Mouse (Mus musculus) lung, postnatal 0 days (tissue): Measurements from ENCODE around the gene Nsun7. TPM values are rescaled to one million over a fixed set of nuclear protein-coding genes. Genes with fewer than 3 reads are reported as not detected.

Source experiments
- ATAC-seq: fragments of 200-750 bp; cut with Nextera tagmentation; 2 replicates; pipeline ENCODE4 v1.8.0; 2017; ENCODE audit warnings: moderate library complexity
- DNase-seq: peaks from one replicate; pipeline ENCODE4 v3.0.0-alpha.2; 2016; ENCODE audit warnings: low spot score
- H3K27ac ChIP-seq: fragments of 300-500 bp; sonication (generic); 2 replicates; pipeline ENCODE4 v1.5.1; 2014; ENCODE audit warnings: antibody characterized with exemption, mild to moderate bottlenecking, low read length, mixed read lengths
- H3K27me3 ChIP-seq: fragments of 300-500 bp; sonication (generic); replicated peaks from 2 replicates; pipeline ENCODE4 v1.6.1; 2014; ENCODE audit warnings: low read length, mixed read lengths; ENCODE audit not compliant: insufficient read depth
- H3K36me3 ChIP-seq: fragments of 300-500 bp; sonication (generic); 2 replicates; pipeline ENCODE4 v1.6.1; 2014; ENCODE audit warnings: low read length, mixed read lengths; ENCODE audit not compliant: insufficient read depth
- H3K4me1 ChIP-seq: fragments of 300-500 bp; sonication (generic); 2 replicates; pipeline ENCODE4 v1.6.1; 2014; ENCODE audit warnings: antibody characterized with exemption, low read depth, low read length, mixed read lengths; ENCODE audit not compliant: insufficient read depth
- H3K4me2 ChIP-seq: fragments of 300-500 bp; sonication (generic); replicated peaks from 2 replicates; pipeline ENCODE4 v1.6.1; 2014; ENCODE audit warnings: low read depth, mild to moderate bottlenecking, low read length, moderate library complexity, mixed read lengths
- H3K4me3 ChIP-seq: fragments of 300-500 bp; sonication (generic); 2 replicates; pipeline ENCODE4 v1.5.1; 2014; ENCODE audit warnings: low read depth, low read length
- H3K9ac ChIP-seq: fragments of 300-500 bp; sonication (generic); replicated peaks from 2 replicates; pipeline ENCODE4 v1.6.1; 2014; ENCODE audit warnings: low read depth, mild to moderate bottlenecking
- H3K9me3 ChIP-seq: fragments of 300-500 bp; sonication (generic); 2 replicates; pipeline ENCODE4 v1.6.1; 2016; ENCODE audit warnings: low read length, mixed read lengths
- CTCF ChIP-seq: IDR thresholded peaks from 2 replicates; pipeline ENCODE4 v1.5.1; 2016; ENCODE audit warnings: antibody characterized with exemption, mild to moderate bottlenecking
- EP300 ChIP-seq: IDR thresholded peaks from 2 replicates; pipeline ENCODE4 v1.6.1; 2016; ENCODE audit warnings: antibody characterized with exemption, mild to moderate bottlenecking, control low read depth
- WGBS: fragments of 180-500 bp; shearing (Covaris S2); extraction: QIAGEN DNeasy Blood & Tissue Kit; methylation state at CpG from one replicate; pipeline ENCODE4 v1.1.7; 2014; 5-methylcytosine and 5-hydroxymethylcytosine counted together
- polyA plus RNA-seq: library from polyadenylated mRNA; unstranded; fragments of >200 nt; fragmentation: Nextera tagmentation; extraction: Ambion mirVana; gene quantifications from 2 replicates; pipeline ENCODE4 v1.2.1, GENCODE M21; 2015

Nsun7 gene
- polyA plus RNA-seq, 1 experiment from 2014 or later, result 1.1 TPM

- no peak for TF ChIP-seq CTCF
- TF ChIP-seq EP300, result no peak
- Histone ChIP-seq H3K9ac (no peak overlapping the region), H3K4me1 (no peaks in the 10 kb centered on the region), H3K4me2 (no peak overlapping the region), H3K36me3 (peaks cover 16% of the 10 kb centered on the region; the same call in 1 of the 2 replicates), H3K27ac (no peak overlapping the region), H3K4me3 (no peak overlapping the region), H3K27me3 (no peaks in the 10 kb centered on the region), H3K9me3 (no peaks in the 10 kb centered on the region)
- 79% methylated on average over 8 of the region's 8 CpGs for WGBS
- DNase-seq (no peak), ATAC-seq (no peak)
Observed at GRCm38 (mm10) chr5:66305511-66305910, 45.8 kb downstream of the Nsun7 start.

- ATAC-seq (no peak), DNase-seq (no peak)
- no peak overlapping the region for H3K4me2 ChIP-seq
- H3K27me3 ChIP-seq, result no peaks in the 10 kb centered on the region
- peaks cover 14% of the 10 kb centered on the region; the same call in 1 of the 2 replicates for H3K36me3 ChIP-seq
- 74% methylated on average over 9 of the region's 9 CpGs for WGBS
- TF ChIP-seq CTCF (no peak), EP300 (no peak)
- H3K9me3 ChIP-seq, result no peaks in the 10 kb centered on the region
- no peak overlapping the region for H3K9ac ChIP-seq
- H3K4me3 ChIP-seq, result no peak overlapping the region
- H3K4me1 ChIP-seq, result no peaks in the 10 kb centered on the region
- H3K27ac ChIP-seq, result no peak overlapping the region
Observed at GRCm38 (mm10) chr5:66310328-66310727, 50.6 kb downstream of the Nsun7 start.

DNA sequence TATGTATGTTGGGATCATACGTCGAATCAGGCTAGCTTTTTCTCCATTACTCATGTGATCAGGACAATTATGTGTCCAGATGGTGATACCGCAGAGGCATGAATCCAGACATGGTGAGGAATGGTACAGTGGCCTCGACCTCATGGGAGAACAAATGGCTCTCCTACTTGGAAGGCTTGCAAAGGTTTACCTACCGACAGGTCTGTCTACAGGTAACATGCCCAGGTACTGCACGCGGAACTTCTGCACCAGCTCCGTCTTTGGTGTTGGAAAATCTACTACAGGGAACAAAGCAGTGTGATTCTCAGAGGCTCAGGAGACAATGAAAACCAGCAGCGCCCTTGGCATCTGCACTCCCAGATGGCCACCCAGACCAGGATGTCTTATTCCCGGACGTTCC is 51.1 kb downstream of the Nsun7 start:
- no peak overlapping the region for H3K4me3 ChIP-seq
- TF ChIP-seq CTCF (no peak), EP300 (no peak)
- H3K9me3 ChIP-seq, result no peaks in the 10 kb centered on the region
- DNase-seq (no peak), ATAC-seq (no peak)
- no peak overlapping the region for H3K9ac ChIP-seq
- H3K36me3 ChIP-seq, result peaks cover 12% of the 10 kb centered on the region; the same call in 1 of the 2 replicates
- no peaks in the 10 kb centered on the region for H3K27me3 ChIP-seq
- H3K27ac ChIP-seq, result no peak overlapping the region
- H3K4me2 ChIP-seq, result no peak overlapping the region
- H3K4me1 ChIP-seq, result no peaks in the 10 kb centered on the region
- 95% methylated on average over 11 of the region's 11 CpGs for WGBS

- Histone ChIP-seq H3K9ac (no peak overlapping the region), H3K4me3 (no peak overlapping the region), H3K27me3 (no peaks in the 10 kb centered on the region), H3K27ac (no peak overlapping the region), H3K4me1 (no peaks in the 10 kb centered on the region), H3K9me3 (no peaks in the 10 kb centered on the region), H3K4me2 (no peak overlapping the region), H3K36me3 (peaks cover 5% of the 10 kb centered on the region; the same call in 1 of the 2 replicates)
- WGBS, result 95% methylated on average over 5 of the region's 5 CpGs
- no peak for DNase-seq
- no peak for TF ChIP-seq CTCF
- TF ChIP-seq EP300, result no peak
- ATAC-seq, result no peak
Observed at GRCm38 (mm10) chr5:66315791-66316190, 56.1 kb downstream of the Nsun7 start.

DNA sequence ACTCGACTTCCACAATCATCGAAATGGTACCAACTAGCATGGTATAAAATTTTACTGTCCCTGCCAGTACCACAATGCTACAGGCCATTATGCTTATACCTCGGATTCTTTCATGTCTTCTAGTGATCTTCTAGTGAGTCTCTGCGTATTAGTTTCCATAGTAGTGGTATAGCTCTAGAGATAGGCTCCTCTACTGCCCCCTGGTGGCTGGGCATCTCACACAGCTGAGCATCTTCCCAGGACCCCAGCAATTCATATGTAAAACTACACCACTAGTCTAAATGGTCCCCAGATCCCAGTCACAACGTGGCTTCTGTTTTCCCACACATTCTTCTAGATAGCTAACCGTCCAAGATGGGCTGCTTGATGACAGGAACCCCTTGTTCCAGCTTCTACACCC is 59.6 kb downstream of the Nsun7 start:
- peak; percentile 47 for DNase-seq
- WGBS, result 68% methylated on average over 6 of the region's 6 CpGs
- H3K27me3 ChIP-seq, result no peaks in the 10 kb centered on the region

DNA sequence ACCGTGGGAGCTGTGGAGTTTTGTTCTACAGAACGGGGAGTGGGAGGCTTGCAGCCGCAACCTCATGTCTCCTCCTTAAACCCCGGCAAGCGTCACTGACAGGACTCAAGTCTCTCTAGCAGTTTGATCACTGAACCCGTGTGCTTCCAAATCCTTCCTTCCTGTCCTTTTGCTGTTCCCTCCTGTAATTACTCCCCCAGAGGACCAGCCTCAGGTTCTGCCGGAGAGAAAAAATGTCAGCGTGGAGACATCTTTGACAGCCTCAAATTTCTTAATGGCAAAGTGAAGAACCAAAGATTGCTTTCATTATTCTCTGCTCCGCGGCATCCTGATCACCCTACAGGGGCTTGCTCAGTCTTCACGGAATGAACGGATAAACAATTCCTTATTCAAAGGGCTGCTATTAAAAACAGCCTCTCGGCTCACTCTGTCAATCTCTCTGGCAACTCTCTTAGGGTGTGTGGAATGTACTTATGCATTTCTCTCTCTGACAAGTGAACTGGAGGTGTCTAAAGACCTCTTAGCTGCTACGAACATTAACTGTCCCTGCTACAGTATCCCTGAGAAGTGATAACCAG is 60.2 kb downstream of the Nsun7 start:
- no peaks in the 10 kb centered on the region for H3K9me3 ChIP-seq
- no peak overlapping the region for H3K27ac ChIP-seq
- no peaks in the 10 kb centered on the region for H3K36me3 ChIP-seq
- H3K27me3 ChIP-seq, result no peaks in the 10 kb centered on the region
- WGBS, result 54% methylated on average over 14 of the region's 14 CpGs
- no peak overlapping the region for H3K4me3 ChIP-seq
- DNase-seq (no peak), ATAC-seq (no peak)
- no peaks in the 10 kb centered on the region for H3K4me1 ChIP-seq
- H3K4me2 ChIP-seq, result no peak overlapping the region
- no peak overlapping the region for H3K9ac ChIP-seq
- TF ChIP-seq EP300, result no peak
- TF ChIP-seq CTCF, result no peak

More for the DNA sequence above, 59.6 kb downstream of the Nsun7 start:
- ATAC-seq, result peak; percentile 57
- H3K4me2 ChIP-seq, result no peak overlapping the region
- H3K4me1 ChIP-seq, result no peaks in the 10 kb centered on the region
- no peak overlapping the region for H3K27ac ChIP-seq
- no peak overlapping the region for H3K4me3 ChIP-seq
- H3K9ac ChIP-seq, result no peak overlapping the region
- H3K36me3 ChIP-seq, result no peaks in the 10 kb centered on the region
- TF ChIP-seq EP300, result no peak
- TF ChIP-seq CTCF, result peak; percentile 71
- H3K9me3 ChIP-seq, result no peaks in the 10 kb centered on the region

DNA sequence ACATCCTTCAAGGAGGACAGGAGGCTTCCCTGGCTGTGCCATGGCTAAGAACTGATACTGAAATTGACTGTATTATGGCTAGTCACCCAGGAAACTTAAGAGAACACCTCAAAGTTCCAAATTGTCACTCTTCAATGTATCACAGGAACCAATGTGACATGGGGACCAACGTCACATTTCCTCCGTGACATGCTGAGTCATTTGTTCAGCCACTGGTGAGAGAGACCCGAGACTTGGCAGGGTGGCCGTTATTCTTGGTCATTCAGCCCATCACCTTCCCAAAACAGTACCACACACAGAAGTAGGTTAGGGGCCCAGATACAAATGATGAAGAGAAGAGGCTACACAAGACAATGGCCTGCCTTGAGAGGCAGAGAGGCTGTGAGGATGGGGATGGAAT is 63.4 kb downstream of the Nsun7 start:
- Histone ChIP-seq H3K27ac (no peak overlapping the region), H3K9me3 (no peaks in the 10 kb centered on the region), H3K4me1 (no peaks in the 10 kb centered on the region), H3K27me3 (no peaks in the 10 kb centered on the region), H3K9ac (no peak overlapping the region), H3K36me3 (no peaks in the 10 kb centered on the region), H3K4me2 (no peak overlapping the region), H3K4me3 (no peak overlapping the region)
- 79% methylated on average over 4 of the region's 4 CpGs for WGBS
- ATAC-seq, result no peak
- no peak for DNase-seq
- TF ChIP-seq CTCF, result no peak
- no peak for TF ChIP-seq EP300
